Comparison of ENCODE assay signal across 32 mouse cellular contexts in genomic region chr2:124130876-124131275, GRCm38 (mm10). TPM values are rescaled to one million over a fixed set of nuclear protein-coding genes. Genes with fewer than 3 reads are reported as not detected.
DNase-seq lines count a peak whose midpoint lies in the region; ATAC-seq and TF ChIP-seq lines count a peak whose summit lies in the region.
"Had no signal": no experiment of that assay in that cellular context is flagged by ENCODE, and none has a peak within 500 bp of the region (broad histone marks: within the 10 kb centered on the region; RNA-seq: fewer than 3 reads in every experiment).

No protein-coding gene starts in this region.

- no peak for DNase-seq in cerebellum, adult 8-10 months
- DNase-seq in forebrain, embryonic 14.5 days (ENCODE audit: low spot score) = peak; percentile 41
- peak; percentile 53 for DNase-seq in left cerebral cortex, postnatal 4 days
- DNase-seq in left cerebral cortex, adult 8-10 months (ENCODE audit: low spot score in 2 of 2) = no peak
- no peak for DNase-seq in gastrocnemius, adult 2 months
- DNase-seq: adrenal gland, adult 2 months; gastrocnemius, postnatal 14 days; heart, adult 18-20 months; heart, postnatal 10 days; liver; lung, postnatal 4 days; retina, postnatal 1 day; right cerebral cortex, postnatal 25 days; spleen, adult 18-20 months; thymus, postnatal 14 days had no signal

- no peaks in the 10 kb centered on the region for H3K27me3 ChIP-seq in forebrain, embryonic 14.5 days (replicated peaks; ENCODE audit: control insufficient read depth, insufficient read depth, low read length)
- H3K27me3 ChIP-seq in forebrain, embryonic 15.5 days = no peaks in the 10 kb centered on the region
- H3K27me3 ChIP-seq: embryonic facial prominence, embryonic 15.5 days; heart, embryonic 12.5 days; liver, embryonic 15.5 days; lung, embryonic 15.5 days; midbrain, embryonic 15.5 days; neural tube, embryonic 13.5 days; Patski had no signal

- ATAC-seq in cerebellum, adult (ENCODE audit: insufficient number of reproducible peaks, low FRiP score, low TSS enrichment) = 0 out of 2 replicates have a peak, but pooled peaks have one; percentile 15
- peak; percentile 32; the same call in 1 of the 2 replicates for ATAC-seq in forebrain, embryonic 14.5 days
- no peak for ATAC-seq in forebrain, embryonic 15.5 days (replicated peaks)
- ATAC-seq: CD4-positive, CD25-positive, alpha-beta regulatory T cell, adult 4 months; intestine, postnatal 0 days; midbrain, embryonic 15.5 days; Patski had no signal

- TF ChIP-seq CTCF in gastrocnemius, adult 2 months (IDR thresholded peaks at IDR 0.05) = no peak

- WGBS in forebrain, embryonic 14.5 days = 59% methylated on average over 2 of the region's 2 CpGs
- 46% methylated on average over 2 of the region's 2 CpGs for WGBS in forebrain, embryonic 15.5 days

- H3K9ac ChIP-seq in forebrain, embryonic 14.5 days (ENCODE audit: low read length) = no peak overlapping the region
- H3K9ac ChIP-seq in forebrain, embryonic 15.5 days (replicated peaks) = no peak overlapping the region
- H3K9ac ChIP-seq: embryonic facial prominence, embryonic 15.5 days; heart, embryonic 12.5 days; liver, embryonic 15.5 days; lung, embryonic 15.5 days; midbrain, embryonic 15.5 days; neural tube, embryonic 13.5 days had no signal

- no peak overlapping the region for H3K27ac ChIP-seq in forebrain, embryonic 14.5 days (ENCODE audit: low read depth, low read length)
- no peak overlapping the region for H3K27ac ChIP-seq in forebrain, embryonic 15.5 days (replicated peaks)
- H3K27ac ChIP-seq in gastrocnemius, adult 2 months = no peak overlapping the region
- H3K27ac ChIP-seq: embryonic facial prominence, embryonic 15.5 days; hindbrain, embryonic 10.5 days; left cerebral cortex, adult 2 months; limb, embryonic 10.5 days; liver, embryonic 15.5 days; lung, embryonic 15.5 days; midbrain, embryonic 15.5 days; neural tube, embryonic 13.5 days had no signal

- H3K9me3 ChIP-seq in forebrain, embryonic 14.5 days (replicated peaks; ENCODE audit: control insufficient read depth, low read length) = no peaks in the 10 kb centered on the region
- H3K9me3 ChIP-seq in forebrain, embryonic 15.5 days = no peaks in the 10 kb centered on the region
- H3K9me3 ChIP-seq: embryonic facial prominence, embryonic 15.5 days; heart, embryonic 12.5 days; hindbrain, embryonic 10.5 days; limb, embryonic 10.5 days; liver, embryonic 15.5 days; lung, embryonic 15.5 days; midbrain, embryonic 15.5 days; neural tube, embryonic 13.5 days had no signal

- no peak overlapping the region for H3K4me2 ChIP-seq in forebrain, embryonic 14.5 days (ENCODE audit: low read length)
- no peak overlapping the region for H3K4me2 ChIP-seq in forebrain, embryonic 15.5 days (replicated peaks)
- H3K4me2 ChIP-seq: embryonic facial prominence, embryonic 15.5 days; heart, embryonic 12.5 days; liver, embryonic 15.5 days; lung, embryonic 15.5 days; midbrain, embryonic 15.5 days; neural tube, embryonic 13.5 days had no signal

- H3K36me3 ChIP-seq in forebrain, embryonic 14.5 days (ENCODE audit: control insufficient read depth, insufficient read depth, low read length) = no peaks in the 10 kb centered on the region
- H3K36me3 ChIP-seq in forebrain, embryonic 15.5 days = no peaks in the 10 kb centered on the region
- H3K36me3 ChIP-seq: embryonic facial prominence, embryonic 15.5 days; heart, embryonic 12.5 days; hindbrain, embryonic 10.5 days; limb, embryonic 10.5 days; liver, embryonic 15.5 days; lung, embryonic 15.5 days; midbrain, embryonic 15.5 days; neural tube, embryonic 13.5 days had no signal

- intact Hi-C loops in left cerebral cortex, postnatal 4 days (cut with DNase I) = no loop called here
- intact Hi-C loops in gastrocnemius, adult 2 months (cut with DNase I) = no loop called here

- H3K4me1 ChIP-seq in forebrain, embryonic 14.5 days (ENCODE audit: control insufficient read depth, insufficient read depth, low read length) = no peaks in the 10 kb centered on the region
- peaks cover 4% of the 10 kb centered on the region; the same call in 1 of the 2 replicates for H3K4me1 ChIP-seq in forebrain, embryonic 15.5 days
- H3K4me1 ChIP-seq: embryonic facial prominence, embryonic 15.5 days; limb, embryonic 10.5 days; liver, embryonic 15.5 days; midbrain, embryonic 15.5 days had no signal

- H3K4me3 ChIP-seq in forebrain, embryonic 14.5 days (ENCODE audit: low read depth, low read length) = no peak overlapping the region
- no peak overlapping the region for H3K4me3 ChIP-seq in forebrain, embryonic 15.5 days
- H3K4me3 ChIP-seq in gastrocnemius, adult 2 months = no peak overlapping the region
- H3K4me3 ChIP-seq: embryonic facial prominence, embryonic 15.5 days; heart, embryonic 12.5 days; hindbrain, embryonic 10.5 days; left cerebral cortex, adult 2 months; limb, embryonic 10.5 days; liver, embryonic 15.5 days; lung, embryonic 15.5 days; midbrain, embryonic 15.5 days; myocyte; neural tube, embryonic 13.5 days had no signal

RNA-seq across cellular contexts. Expression of gene Sema6d, which starts 41.1 kb away (rescaled TPM):
- 15.7 and 19.0 TPM in 2 replicates for polyA plus RNA-seq in forebrain, embryonic 14.5 days (2014; fragmentation: Nextera tagmentation; extraction: Ambion mirVana)
- polyA plus RNA-seq in forebrain, embryonic 15.5 days (2015; fragmentation: Nextera tagmentation; extraction: Ambion mirVana) = 28.7 and 31.0 TPM in 2 replicates
- total RNA-seq in left cerebral cortex, postnatal 4 days (2021) = 10 to 100 TPM; 83.4 to 91.4 TPM
- 10 to 100 TPM; 49.1 to 53.4 (median 50.4) TPM for total RNA-seq in left cerebral cortex, adult 8-10 months (2022)
- total RNA-seq in gastrocnemius, adult 2 months (2021) = 10 to 100 TPM in 1 of 2 experiments, 1 to 10 TPM in 1; 5.7 to 10.4 TPM
- total RNA-seq: common myeloid progenitor, adult 5-6 weeks; megakaryocyte-erythroid progenitor cell, adult 5-6 weeks had no signal

Comparison
In these comparisons a context has a peak if more than half of its experiments do, and no peak if none do; other contexts are left out.
1. DNase-seq: peak in forebrain, embryonic 14.5 days (single experiment) and left cerebral cortex, postnatal 4 days (single experiment); none in cerebellum, adult 8-10 months (single experiment), left cerebral cortex, adult 8-10 months (0 of 2) and gastrocnemius, adult 2 months (single experiment).
2. RNA of gene Sema6d, which starts 41.1 kb away (total RNA-seq): 83.4 to 91.4 TPM in left cerebral cortex, postnatal 4 days and 49.1 to 53.4 TPM in left cerebral cortex, adult 8-10 months; 5.7 to 10.4 TPM in gastrocnemius, adult 2 months; every median in the first group is over 4 times any median in the second.